Mouse (Mus musculus) erythroblast, embryonic 14.5 days (primary cell): ENCODE results near the gene Acad10. TPM values are rescaled to one million over a fixed set of nuclear protein-coding genes. Genes with fewer than 3 reads are reported as not detected.
"Not testable (repeated sequence)": the region's sequence is repeated elsewhere in the genome, so short reads cannot be mapped to it uniquely, and the experiment has no call there.

Experiments used
- H3K27me3 ChIP-seq: 2 replicates; pipeline ENCODE4 v1.6.1; 2012; ENCODE audit warnings: inconsistent platforms; ENCODE audit not compliant: control insufficient read depth
- H3K36me3 ChIP-seq: 2 replicates; pipeline ENCODE4 v1.6.1; 2012; ENCODE audit warnings: mild to moderate bottlenecking, inconsistent platforms; ENCODE audit not compliant: control insufficient read depth
- H3K4me1 ChIP-seq: 2 replicates; pipeline ENCODE4 v1.6.1; 2012; ENCODE audit warnings: inconsistent platforms; ENCODE audit not compliant: control insufficient read depth
- H3K4me3 ChIP-seq: replicated peaks from 2 replicates; pipeline ENCODE3; 2012; ENCODE audit warnings: moderate library complexity, mild to moderate bottlenecking, inconsistent platforms
- H3K9me3 ChIP-seq: 2 replicates; pipeline ENCODE4 v1.6.1; 2012; ENCODE audit warnings: low read length, inconsistent platforms, mixed read lengths; ENCODE audit not compliant: control insufficient read depth
- GATA1 ChIP-seq: IDR thresholded peaks from 2 replicates; pipeline ENCODE4 v1.6.1; 2012; ENCODE audit warnings: low read length, inconsistent platforms, mixed read lengths
- TAL1 ChIP-seq: IDR thresholded peaks from 3 replicates; pipeline ENCODE4 v1.6.1; 2012; ENCODE audit warnings: low read length, inconsistent platforms, mixed read lengths
- polyA plus RNA-seq: library from polyadenylated mRNA; stranded (reverse); fragments of >175 nt; gene quantifications from 2 replicates; pipeline ENCODE4 v1.2.3, GENCODE M21; 2012

Acad10 gene
- polyA plus RNA-seq, 1 experiment: 0.05 TPM

DNA sequence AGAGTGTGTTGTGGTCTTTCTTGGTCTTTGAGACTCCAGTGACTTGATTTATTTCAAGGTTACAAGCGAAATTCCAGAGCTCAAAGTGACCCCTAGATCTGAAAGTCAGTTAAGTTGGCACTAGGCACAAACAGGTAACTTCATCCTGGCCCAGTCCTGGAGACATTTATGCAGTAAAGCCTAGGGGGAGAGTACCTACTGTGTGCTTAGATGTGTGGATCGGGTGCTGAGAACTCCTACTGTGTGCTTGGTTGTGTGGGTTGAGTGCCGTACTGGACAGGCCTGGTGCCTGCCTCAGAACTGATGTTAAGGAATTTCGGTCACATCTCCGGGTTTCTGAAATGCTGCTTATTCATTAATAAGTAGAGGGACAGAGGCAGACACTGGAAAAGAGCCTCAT lies 1.2 kb upstream of the Acad10 start:
- Histone ChIP-seq H3K9me3 (no peaks in the 10 kb centered on the region), H3K36me3 (peaks cover 50% of the 10 kb centered on the region), H3K27me3 (no peaks in the 10 kb centered on the region), H3K4me1 (peaks cover 30% of the 10 kb centered on the region), H3K4me3 (peak overlapping the region; percentile 97)
- TF ChIP-seq GATA1: no peak
- no peak for TF ChIP-seq TAL1

- Histone ChIP-seq H3K27me3 (no peaks in the 10 kb centered on the region), H3K9me3 (no peaks in the 10 kb centered on the region), H3K36me3 (peaks cover 44% of the 10 kb centered on the region), H3K4me1 (peaks cover 30% of the 10 kb centered on the region), H3K4me3 (peak overlapping the region; percentile 97)
- TF ChIP-seq GATA1 (no peak), TAL1 (no peak)
These were observed 562 bp upstream of the Acad10 start for GRCm38 (mm10) chr5:121660897-121661254.

DNA sequence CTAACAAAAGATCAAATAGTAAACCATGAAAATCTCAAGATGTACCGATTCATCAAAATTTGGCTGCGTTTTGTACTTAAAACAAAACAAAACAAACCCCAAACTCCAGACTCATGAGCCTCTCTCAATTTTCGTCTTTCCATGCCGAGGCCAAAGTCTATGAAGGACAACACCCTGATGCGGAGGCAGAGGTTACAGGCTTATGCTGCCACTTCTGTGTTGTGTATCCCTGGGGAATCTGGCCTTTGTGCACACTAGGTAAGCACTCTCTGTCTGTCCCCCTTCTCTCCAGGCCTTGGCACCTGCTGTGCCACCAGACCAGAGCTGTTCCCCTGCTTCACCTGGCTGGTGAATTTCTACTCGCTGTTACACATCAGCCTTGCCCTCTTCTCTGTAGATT lies 2.7 kb downstream of the Acad10 start:
- Histone ChIP-seq H3K36me3 (peaks cover 14% of the 10 kb centered on the region), H3K4me1 (peaks cover 29% of the 10 kb centered on the region)
- H3K4me3 ChIP-seq, H3K9me3 ChIP-seq, H3K27me3 ChIP-seq: not testable (repeated sequence)

DNA sequence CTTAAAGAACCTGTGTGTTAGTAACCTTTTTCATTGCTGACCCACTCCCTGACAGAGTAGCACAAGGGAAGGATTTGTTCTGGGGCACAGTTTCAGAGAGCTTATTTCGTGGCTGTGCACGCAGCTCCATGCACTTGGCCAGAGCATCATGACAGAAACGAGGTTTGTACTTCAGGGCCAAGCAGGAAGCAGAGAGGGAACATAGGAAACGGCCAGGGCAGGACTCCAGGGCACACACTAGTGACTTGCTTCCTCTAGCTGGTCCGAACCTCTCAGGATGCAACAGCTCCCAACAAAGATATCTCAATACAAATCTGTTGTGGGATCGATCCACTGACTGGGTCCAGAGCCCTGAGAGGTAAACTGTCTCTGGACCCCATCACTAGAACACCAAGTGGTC lies 3.4 kb downstream of the Acad10 start:
- not testable (repeated sequence) for H3K36me3 ChIP-seq, H3K9me3 ChIP-seq, H3K4me3 ChIP-seq, H3K27me3 ChIP-seq
- H3K4me1 ChIP-seq: peaks cover 21% of the 10 kb centered on the region

- Histone ChIP-seq H3K36me3 (no peaks in the 10 kb centered on the region), H3K27me3 (no peaks in the 10 kb centered on the region), H3K4me1 (peaks cover 2% of the 10 kb centered on the region), H3K4me3 (no peak overlapping the region), H3K9me3 (no peaks in the 10 kb centered on the region)
- TF ChIP-seq TAL1 (no peak), GATA1 (no peak)
These were observed 5.8 kb downstream of the Acad10 start for GRCm38 (mm10) chr5:121654526-121654925.

DNA sequence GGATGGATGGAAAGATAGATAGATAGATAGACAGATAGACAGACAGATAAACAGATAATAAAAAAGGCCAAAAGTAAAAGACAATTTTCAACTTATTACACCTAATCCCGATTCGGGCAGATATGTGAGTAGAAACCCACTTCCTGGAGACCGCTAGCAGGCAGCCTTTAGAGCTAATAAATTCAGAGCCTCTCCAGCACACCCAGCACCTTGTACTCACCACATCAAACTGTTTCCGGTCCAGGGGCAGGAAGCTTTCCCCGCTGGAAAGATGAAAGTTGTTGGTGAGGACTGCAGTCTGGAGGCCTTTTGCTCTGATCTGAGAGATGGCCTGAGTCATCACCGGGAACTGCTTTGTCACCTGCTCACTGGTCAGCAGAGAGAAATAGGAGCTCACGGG lies 11.2 kb downstream of the Acad10 start:
- Histone ChIP-seq H3K4me3 (no peak overlapping the region), H3K36me3 (peaks cover 2% of the 10 kb centered on the region; the same call in 1 of the 2 replicates), H3K4me1 (peaks cover 2% of the 10 kb centered on the region; the same call in 1 of the 2 replicates), H3K9me3 (no peaks in the 10 kb centered on the region), H3K27me3 (no peaks in the 10 kb centered on the region)
- TF ChIP-seq GATA1 (no peak), TAL1 (no peak)

DNA sequence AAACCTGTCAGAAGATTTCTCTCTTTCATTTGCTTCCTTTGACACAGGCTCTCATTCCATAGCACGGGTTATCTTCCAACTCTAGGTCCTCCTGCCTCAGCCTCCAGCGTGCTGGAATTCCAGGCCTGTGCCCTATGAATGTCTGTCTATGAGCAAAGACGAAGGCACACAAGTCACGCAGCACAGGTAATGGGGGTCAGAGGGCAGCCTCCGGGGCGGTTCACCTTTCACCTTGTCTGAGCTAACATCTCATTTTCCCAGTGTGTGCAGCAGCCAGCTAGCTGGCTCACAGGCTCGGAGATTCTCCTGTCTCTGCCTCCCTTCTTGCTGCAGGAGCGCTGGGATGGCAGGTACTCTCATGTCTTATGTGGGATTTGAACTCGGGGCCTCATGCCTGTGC lies 20.7 kb downstream of the Acad10 start:
- TF ChIP-seq GATA1 (no peak), TAL1 (no peak)
- Histone ChIP-seq H3K27me3 (no peaks in the 10 kb centered on the region), H3K4me1 (peaks cover 4% of the 10 kb centered on the region), H3K9me3 (no peaks in the 10 kb centered on the region), H3K36me3 (no peaks in the 10 kb centered on the region; the same call in 1 of the 2 replicates), H3K4me3 (no peak overlapping the region)

GRCm38 (mm10) chr5:121637296-121637695 lies 23.0 kb downstream of the Acad10 start:
- Histone ChIP-seq H3K36me3 (no peaks in the 10 kb centered on the region), H3K9me3 (no peaks in the 10 kb centered on the region), H3K27me3 (no peaks in the 10 kb centered on the region), H3K4me3 (no peak overlapping the region), H3K4me1 (peaks cover 2% of the 10 kb centered on the region)
- TF ChIP-seq TAL1 (no peak; the same call in 2 of the 3 replicates), GATA1 (no peak)

DNA sequence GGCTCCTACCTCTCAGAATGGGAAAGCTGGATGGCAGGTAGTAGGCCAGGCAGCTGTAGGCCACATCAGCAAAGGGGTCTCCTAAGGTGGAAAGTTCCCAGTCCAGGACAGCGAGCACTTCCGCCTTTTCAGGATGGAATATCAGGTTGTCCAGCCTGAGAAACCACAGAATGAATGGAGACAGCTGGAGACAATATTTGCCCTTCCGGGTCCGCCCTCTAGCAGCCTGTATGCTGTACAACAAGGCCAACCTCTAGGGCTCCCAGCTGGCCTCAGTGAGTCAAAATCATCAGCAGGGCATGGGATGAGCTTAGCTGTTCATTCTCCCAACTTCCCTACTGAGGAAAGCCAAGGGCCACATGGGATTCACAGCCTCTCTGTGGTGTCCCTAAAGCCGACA lies 25.6 kb downstream of the Acad10 start:
- no peak overlapping the region for H3K4me3 ChIP-seq
- TF ChIP-seq TAL1 (no peak), GATA1 (no peak)
- peaks cover 2% of the 10 kb centered on the region for H3K4me1 ChIP-seq
- H3K9me3 ChIP-seq: no peaks in the 10 kb centered on the region
- no peaks in the 10 kb centered on the region for H3K27me3 ChIP-seq
- no peaks in the 10 kb centered on the region; the same call in 1 of the 2 replicates for H3K36me3 ChIP-seq

GRCm38 (mm10) chr5:121632804-121633203 lies 27.5 kb downstream of the Acad10 start:
- no peaks in the 10 kb centered on the region; the same call in 1 of the 2 replicates for H3K36me3 ChIP-seq
- no peaks in the 10 kb centered on the region for H3K4me1 ChIP-seq
- H3K4me3 ChIP-seq: no peak overlapping the region
- H3K9me3 ChIP-seq: no peaks in the 10 kb centered on the region; the same call in 1 of the 2 replicates
- H3K27me3 ChIP-seq: no peaks in the 10 kb centered on the region
- no peak for TF ChIP-seq GATA1
- no peak for TF ChIP-seq TAL1

DNA sequence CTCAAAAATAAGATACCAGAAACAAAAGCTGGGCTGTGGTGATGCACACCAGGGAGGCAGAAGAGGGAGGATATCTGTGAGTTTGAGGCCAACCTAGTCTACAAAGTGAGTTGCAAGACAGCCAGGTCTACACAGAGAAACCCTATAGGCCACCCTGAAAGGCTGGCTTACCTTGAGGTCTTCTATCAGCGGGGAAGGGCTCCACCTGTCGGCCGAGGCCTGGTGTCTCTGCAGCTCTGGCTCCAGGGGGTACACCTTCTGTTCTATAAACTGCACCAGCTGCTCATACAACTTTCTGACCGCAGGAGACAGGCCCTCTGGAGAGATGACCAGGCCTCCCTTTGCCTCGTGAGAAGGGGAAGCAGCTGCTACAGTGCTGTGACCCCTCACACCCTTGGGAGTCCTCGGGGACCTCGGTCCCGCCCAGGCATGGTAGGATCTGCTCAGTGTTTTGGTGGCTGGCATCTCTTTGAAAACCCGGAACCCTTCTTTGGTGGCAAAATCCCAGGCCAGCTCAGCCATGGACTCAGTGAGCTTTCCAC lies 29.1 kb downstream of the Acad10 start:
- not testable (repeated sequence) for H3K36me3 ChIP-seq, H3K4me3 ChIP-seq, H3K9me3 ChIP-seq, H3K4me1 ChIP-seq, H3K27me3 ChIP-seq
